Mouse (Mus musculus) stomach, embryonic 15.5 days (tissue): ENCODE measurements around the gene Ppil1. TPM values are rescaled to one million over a fixed set of nuclear protein-coding genes. Genes with fewer than 3 reads are reported as not detected.
A peak's percentile ranks its signal among the peaks of the same experiment; 100 is the strongest.
"Not testable (repeated sequence)": the region's sequence is repeated elsewhere in the genome, so short reads cannot be mapped to it uniquely, and the experiment has no call there.

Source experiments
- ATAC-seq: fragments of 200-750 bp; cut with Nextera tagmentation; 2 replicates; pipeline ENCODE4 v1.8.0; 2017; ENCODE audit warnings: low read depth, moderate number of reproducible peaks, moderate TSS enrichment; ENCODE audit not compliant: insufficient read depth, low FRiP score
- H3K27ac ChIP-seq: fragments of 300-500 bp; sonication (generic); 2 replicates; pipeline ENCODE4 v1.5.1; 2015; ENCODE audit warnings: mild to moderate bottlenecking, inconsistent platforms
- H3K27me3 ChIP-seq: fragments of 300-500 bp; sonication (generic); replicated peaks from 2 replicates; pipeline ENCODE4 v1.6.1; 2015; ENCODE audit warnings: inconsistent platforms
- H3K36me3 ChIP-seq: fragments of 300-500 bp; sonication (generic); 2 replicates; pipeline ENCODE4 v1.6.1; 2015; ENCODE audit warnings: inconsistent platforms
- H3K4me1 ChIP-seq: fragments of 300-500 bp; sonication (generic); 2 replicates; pipeline ENCODE4 v1.6.1; 2015; ENCODE audit warnings: inconsistent platforms
- H3K4me2 ChIP-seq: fragments of 300-500 bp; sonication (generic); 2 replicates; pipeline ENCODE4 v1.6.1; 2015; ENCODE audit warnings: mild to moderate bottlenecking, inconsistent platforms
- H3K4me3 ChIP-seq: fragments of 300-500 bp; sonication (generic); replicated peaks from 2 replicates; pipeline ENCODE4 v1.5.1; 2015; ENCODE audit warnings: inconsistent platforms
- H3K9ac ChIP-seq: fragments of 300-500 bp; sonication (generic); 2 replicates; pipeline ENCODE4 v1.6.1; 2015; ENCODE audit warnings: inconsistent platforms
- H3K9me3 ChIP-seq: fragments of 300-500 bp; sonication (generic); 2 replicates; pipeline ENCODE4 v1.6.1; 2016; ENCODE audit warnings: inconsistent platforms
- WGBS: fragments of 180-500 bp; shearing (Covaris S2); methylation state at CpG from one replicate; pipeline ENCODE4 v1.1.7; 2015; 5-methylcytosine and 5-hydroxymethylcytosine counted together
- polyA plus RNA-seq: library from polyadenylated mRNA; unstranded; fragments of >200 nt; fragmentation: Nextera tagmentation; extraction: Ambion mirVana; gene quantifications from 2 replicates; pipeline ENCODE4 v1.2.1, GENCODE M21; 2015

Ppil1 gene
- polyA plus RNA-seq, 1 experiment from 2014 or later = 150 TPM

GRCm38 (mm10) chr17:29273889-29274288 is 9.9 kb upstream of the Ppil1 start:
- Histone ChIP-seq H3K4me3 (no peak overlapping the region), H3K27me3 (no peaks in the 10 kb centered on the region), H3K9me3 (no peaks in the 10 kb centered on the region), H3K4me2 (no peak overlapping the region), H3K36me3 (no peaks in the 10 kb centered on the region), H3K9ac (no peak overlapping the region), H3K4me1 (peaks cover 5% of the 10 kb centered on the region; the same call in 1 of the 2 replicates), H3K27ac (no peak overlapping the region)
- WGBS = 76% methylated on average over 11 of the region's 11 CpGs
- ATAC-seq = no peak

GRCm38 (mm10) chr17:29273156-29273555 is 9.2 kb upstream of the Ppil1 start:
- no peak overlapping the region for H3K4me3 ChIP-seq
- H3K36me3 ChIP-seq = no peaks in the 10 kb centered on the region
- H3K27ac ChIP-seq = no peak overlapping the region
- no peaks in the 10 kb centered on the region for H3K9me3 ChIP-seq
- no peak overlapping the region for H3K4me2 ChIP-seq
- H3K27me3 ChIP-seq = no peaks in the 10 kb centered on the region
- no peak overlapping the region for H3K9ac ChIP-seq
- ATAC-seq = no peak
- 66% methylated on average over 7 of the region's 7 CpGs for WGBS
- peaks cover 7% of the 10 kb centered on the region for H3K4me1 ChIP-seq

- Histone ChIP-seq H3K4me3 (no peak overlapping the region), H3K27ac (no peak overlapping the region), H3K4me2 (peak overlapping the region; percentile 69), H3K36me3 (no peaks in the 10 kb centered on the region), H3K27me3 (no peaks in the 10 kb centered on the region), H3K9me3 (no peaks in the 10 kb centered on the region), H3K4me1 (peaks cover 9% of the 10 kb centered on the region), H3K9ac (no peak overlapping the region)
- WGBS = 91% methylated on average over 9 of the region's 9 CpGs
- ATAC-seq = no peak
Observed at GRCm38 (mm10) chr17:29270148-29270698, 6.2 kb upstream of the Ppil1 start.

GRCm38 (mm10) chr17:29269349-29269706 is 5.3 kb upstream of the Ppil1 start:
- Histone ChIP-seq H3K36me3 (no peaks in the 10 kb centered on the region), H3K27ac (peak overlapping the region; percentile 98), H3K4me3 (peak overlapping the region; percentile 89), H3K9me3 (no peaks in the 10 kb centered on the region), H3K9ac (peak overlapping the region; percentile 97), H3K4me2 (peak overlapping the region; percentile 69), H3K27me3 (no peaks in the 10 kb centered on the region), H3K4me1 (peaks cover 13% of the 10 kb centered on the region)
- WGBS = 17% methylated on average over 10 of the region's 10 CpGs
- no peak for ATAC-seq

GRCm38 (mm10) chr17:29268682-29269348 is 4.8 kb upstream of the Ppil1 start, which contains the start of gene BC004004:
TSS of gene BC004004 (plus strand) at chr17:29268788.
- under 1% methylated on average over 60 of the region's 63 CpGs for WGBS
- peak within 1 kb of the TSS; percentile 69 for H3K4me2 ChIP-seq
- peak within 1 kb of the TSS; percentile 97 for H3K9ac ChIP-seq
- H3K27ac ChIP-seq = peak within 1 kb of the TSS; percentile 98
- H3K36me3 ChIP-seq = no peaks in the 10 kb centered on the region
- peak within 1 kb of the TSS; percentile 89 for H3K4me3 ChIP-seq
- peak; percentile 91 for ATAC-seq
- no peaks in the 10 kb centered on the region for H3K27me3 ChIP-seq
- H3K9me3 ChIP-seq = no peaks in the 10 kb centered on the region
- H3K4me1 ChIP-seq = peaks cover 14% of the 10 kb centered on the region

- H3K27ac ChIP-seq = peak overlapping the region; percentile 98
- peaks cover 16% of the 10 kb centered on the region for H3K4me1 ChIP-seq
- ATAC-seq = peak; percentile 50
- WGBS = 49% methylated on average over 6 of the region's 6 CpGs
- H3K9ac ChIP-seq = no peak overlapping the region; the same call in 1 of the 2 replicates
- H3K27me3 ChIP-seq = no peaks in the 10 kb centered on the region
- H3K4me3 ChIP-seq = peak overlapping the region; percentile 89
- peak overlapping the region; percentile 69 for H3K4me2 ChIP-seq
- H3K9me3 ChIP-seq = no peaks in the 10 kb centered on the region
- H3K36me3 ChIP-seq = no peaks in the 10 kb centered on the region
Observed at GRCm38 (mm10) chr17:29267931-29268681, 4.1 kb upstream of the Ppil1 start.

- not testable (repeated sequence) for H3K4me2 ChIP-seq, H3K9me3 ChIP-seq, H3K4me3 ChIP-seq, H3K27ac ChIP-seq, ATAC-seq, H3K27me3 ChIP-seq, H3K36me3 ChIP-seq, H3K9ac ChIP-seq
- 93% methylated on average over 2 of the region's 2 CpGs for WGBS
- peaks cover 26% of the 10 kb centered on the region for H3K4me1 ChIP-seq
Observed at GRCm38 (mm10) chr17:29267040-29267439, 3.1 kb upstream of the Ppil1 start.

GRCm38 (mm10) chr17:29264760-29265159 is 774 bp upstream of the Ppil1 start:
- no peaks in the 10 kb centered on the region for H3K27me3 ChIP-seq
- H3K27ac ChIP-seq = peak overlapping the region; percentile 100
- peaks cover 40% of the 10 kb centered on the region for H3K4me1 ChIP-seq
- H3K4me2 ChIP-seq = peak overlapping the region; percentile 69; the same call in 1 of the 2 replicates
- no peaks in the 10 kb centered on the region for H3K9me3 ChIP-seq
- H3K9ac ChIP-seq = no peak overlapping the region
- H3K4me3 ChIP-seq = peak overlapping the region; percentile 88
- ATAC-seq = no peak
- peaks cover 12% of the 10 kb centered on the region for H3K36me3 ChIP-seq
- 77% methylated on average over 5 of the region's 5 CpGs for WGBS

GRCm38 (mm10) chr17:29263417-29263816 is 569 bp downstream of the Ppil1 start:
- Histone ChIP-seq H3K4me1 (peaks cover 36% of the 10 kb centered on the region), H3K9me3 (no peaks in the 10 kb centered on the region), H3K27me3 (no peaks in the 10 kb centered on the region), H3K4me3 (peak overlapping the region; percentile 88), H3K9ac (peak overlapping the region; percentile 89), H3K27ac (peak overlapping the region; percentile 100), H3K36me3 (peaks cover 12% of the 10 kb centered on the region), H3K4me2 (peak overlapping the region; percentile 69)
- WGBS = under 1% methylated on average over 14 of the region's 14 CpGs
- no peak for ATAC-seq

- no peaks in the 10 kb centered on the region for H3K27me3 ChIP-seq
- peak overlapping the region; percentile 69; the same call in 1 of the 2 replicates for H3K4me2 ChIP-seq
- no peak overlapping the region for H3K27ac ChIP-seq
- H3K9ac ChIP-seq = no peak overlapping the region
- 38% methylated on average over 2 of the region's 2 CpGs for WGBS
- peaks cover 23% of the 10 kb centered on the region for H3K36me3 ChIP-seq
- H3K9me3 ChIP-seq = no peaks in the 10 kb centered on the region
- ATAC-seq = no peak
- peaks cover 32% of the 10 kb centered on the region for H3K4me1 ChIP-seq
- H3K4me3 ChIP-seq = peak overlapping the region; percentile 88; the same call in 1 of the 2 replicates
Observed at GRCm38 (mm10) chr17:29262259-29262649, 1.7 kb downstream of the Ppil1 start.

GRCm38 (mm10) chr17:29261603-29262258 is 2.3 kb downstream of the Ppil1 start:
- no peaks in the 10 kb centered on the region for H3K27me3 ChIP-seq
- WGBS = 88% methylated on average over 22 of the region's 22 CpGs
- H3K4me3 ChIP-seq = no peak overlapping the region
- H3K9me3 ChIP-seq = no peaks in the 10 kb centered on the region
- no peak overlapping the region for H3K27ac ChIP-seq
- ATAC-seq = no peak
- peaks cover 27% of the 10 kb centered on the region for H3K36me3 ChIP-seq
- no peak overlapping the region for H3K9ac ChIP-seq
- no peak overlapping the region for H3K4me2 ChIP-seq
- H3K4me1 ChIP-seq = peaks cover 36% of the 10 kb centered on the region
